Mouse (Mus musculus) hindbrain, embryonic 11.5 days (tissue): ENCODE measurements around the gene Hspa1a. TPM values are rescaled to one million over a fixed set of nuclear protein-coding genes. Genes with fewer than 3 reads are reported as not detected.

Experiments used
- polyA plus RNA-seq: library from polyadenylated mRNA; unstranded; fragments of >200 nt; fragmentation: Nextera tagmentation; extraction: Ambion mirVana; gene quantifications from 2 replicates; pipeline ENCODE4 v1.2.1, GENCODE M21; 2014

The Hspa1a gene
- polyA plus RNA-seq, 1 experiment from 2014 or later = 1.4 TPM

Other genes with a start within 250 kb of the Hspa1a start
- gene C4b, start 228.3 kb downstream of the Hspa1a start, polyA plus RNA-seq = not detected in 2 replicates
- gene Cyp21a1, start 167.6 kb downstream of the Hspa1a start, polyA plus RNA-seq = not detected in 2 replicates
- 21.7 and 22.7 TPM in 2 replicates for gene Stk19, start 135.2 kb downstream of the Hspa1a start, polyA plus RNA-seq
- gene Dxo, start 135.1 kb downstream of the Hspa1a start, polyA plus RNA-seq = 58.6 and 64.9 TPM in 2 replicates
- 26.9 and 29.9 TPM in 2 replicates for gene Skiv2l, start 121.9 kb downstream of the Hspa1a start, polyA plus RNA-seq
- 117 and 138 TPM in 2 replicates for gene Nelfe, start 121.8 kb downstream of the Hspa1a start, polyA plus RNA-seq
- 1.0 and 2.1 TPM in 2 replicates for gene Cfb, start 109.6 kb downstream of the Hspa1a start, polyA plus RNA-seq
- 2.9 and 3.2 TPM in 2 replicates for gene Zbtb12, start 92.7 kb downstream of the Hspa1a start, polyA plus RNA-seq
- not detected in 2 replicates for gene Gm20547, start 90.1 kb downstream of the Hspa1a start, polyA plus RNA-seq
- 0.64 and 1.2 TPM in 2 replicates for gene C2, start 73.9 kb downstream of the Hspa1a start, polyA plus RNA-seq
- gene Ehmt2, start 73.7 kb downstream of the Hspa1a start, polyA plus RNA-seq = 57.4 and 70.1 TPM in 2 replicates
- gene Slc44a4, start 57.7 kb downstream of the Hspa1a start, polyA plus RNA-seq = 0.12 and 0.29 TPM in 2 replicates
- gene Neu1, start 40.9 kb downstream of the Hspa1a start, polyA plus RNA-seq = 12.9 and 14.5 TPM in 2 replicates
- 0.15 TPM in 1 of 2 replicates, not detected in the other for gene Hspa1b, start 12.9 kb downstream of the Hspa1a start, polyA plus RNA-seq
- gene Gm20481, start 2.2 kb downstream of the Hspa1a start, polyA plus RNA-seq = 0.49 TPM in 1 of 2 replicates, not detected in the other
- gene Hspa1l, start 547 bp upstream of the Hspa1a start, polyA plus RNA-seq = 0.93 and 1.2 TPM in 2 replicates
- 188 and 207 TPM in 2 replicates for gene Lsm2, start 9.7 kb upstream of the Hspa1a start, polyA plus RNA-seq
- gene Vars, start 28.8 kb upstream of the Hspa1a start, polyA plus RNA-seq = 69.1 and 71.7 TPM in 2 replicates
- gene Vwa7, start 44.4 kb upstream of the Hspa1a start, polyA plus RNA-seq = 0.10 and 0.36 TPM in 2 replicates
- 3.0 and 4.0 TPM in 2 replicates for gene Sapcd1, start 55.9 kb upstream of the Hspa1a start, polyA plus RNA-seq
- gene Msh5, start 74.6 kb upstream of the Hspa1a start, polyA plus RNA-seq = 3.1 and 4.2 TPM in 2 replicates
- gene Clic1, start 77.8 kb upstream of the Hspa1a start, polyA plus RNA-seq = 45.6 and 85.1 TPM in 2 replicates
- 614 and 636 TPM in 2 replicates for gene Ddah2, start 86.9 kb upstream of the Hspa1a start, polyA plus RNA-seq
- gene Ly6g6c, start 93.2 kb upstream of the Hspa1a start, polyA plus RNA-seq = 0.19 TPM in 1 of 2 replicates, not detected in the other
- gene Mpig6b, start 94.0 kb upstream of the Hspa1a start, polyA plus RNA-seq = 0.66 and 1.1 TPM in 2 replicates
- 0.42 and 0.50 TPM in 2 replicates for gene Ly6g6e, start 104.7 kb upstream of the Hspa1a start, polyA plus RNA-seq
- 1.0 and 2.7 TPM in 2 replicates for gene Ly6g6d, start 105.9 kb upstream of the Hspa1a start, polyA plus RNA-seq
- gene Ly6g6f, start 113.5 kb upstream of the Hspa1a start, polyA plus RNA-seq = 0.29 and 0.52 TPM in 2 replicates
- 40.2 and 45.1 TPM in 2 replicates for gene Abhd16a, start 117.1 kb upstream of the Hspa1a start, polyA plus RNA-seq
- not detected in 2 replicates for gene Ly6g5c, start 136.1 kb upstream of the Hspa1a start, polyA plus RNA-seq
- 0.89 and 0.96 TPM in 2 replicates for gene Ly6g5b, start 143.3 kb upstream of the Hspa1a start, polyA plus RNA-seq
- 22.5 and 29.7 TPM in 2 replicates for gene Gpank1, start 149.3 kb upstream of the Hspa1a start, polyA plus RNA-seq
- gene Csnk2b, start 149.9 kb upstream of the Hspa1a start, polyA plus RNA-seq = 299 and 310 TPM in 2 replicates
- 8.4 and 9.2 TPM in 2 replicates for gene D17H6S53E, start 154.2 kb upstream of the Hspa1a start, polyA plus RNA-seq
- 0.34 and 0.49 TPM in 2 replicates for gene Apom, start 159.9 kb upstream of the Hspa1a start, polyA plus RNA-seq
- gene Bag6, start 163.0 kb upstream of the Hspa1a start, polyA plus RNA-seq = 105 and 117 TPM in 2 replicates
- 167 and 205 TPM in 2 replicates for gene Prrc2a, start 192.7 kb upstream of the Hspa1a start, polyA plus RNA-seq
- gene Aif1, start 203.9 kb upstream of the Hspa1a start, polyA plus RNA-seq = 6.1 and 8.4 TPM in 2 replicates
- gene Lst1, start 216.3 kb upstream of the Hspa1a start, polyA plus RNA-seq = 5.6 and 9.8 TPM in 2 replicates
- 0.22 and 0.32 TPM in 2 replicates for gene Ltb, start 222.3 kb upstream of the Hspa1a start, polyA plus RNA-seq
- not detected in 2 replicates for gene Tnf, start 229.9 kb upstream of the Hspa1a start, polyA plus RNA-seq
- not detected in 2 replicates for gene Lta, start 233.2 kb upstream of the Hspa1a start, polyA plus RNA-seq
- gene Gm16181, start 248.7 kb upstream of the Hspa1a start, polyA plus RNA-seq = 0.36 and 0.43 TPM in 2 replicates